ENCODE assay signal across 18 mouse cellular contexts in genomic region chr17:87237826-87238225, GRCm38 (mm10). TPM values are rescaled to one million over a fixed set of nuclear protein-coding genes. Genes with fewer than 3 reads are reported as not detected.
A peak's percentile ranks its signal among the peaks of the same experiment; 100 is the strongest.
DNase-seq lines count a peak whose midpoint lies in the region; ATAC-seq and TF ChIP-seq lines count a peak whose summit lies in the region.
"Had no signal": no experiment of that assay in that cellular context is flagged by ENCODE, and none has a peak within 500 bp of the region (broad histone marks: within the 10 kb centered on the region; RNA-seq: fewer than 3 reads in every experiment).

No protein-coding gene starts in this region.

- WGBS in hindbrain, embryonic 10.5 days: 75% methylated on average over 11 of the region's 11 CpGs
- 88% methylated on average over 11 of the region's 11 CpGs for WGBS in hindbrain, postnatal 0 days
- WGBS in neural tube, embryonic 15.5 days: 86% methylated on average over 11 of the region's 11 CpGs
- WGBS in forebrain, embryonic 15.5 days: 88% methylated on average over 11 of the region's 11 CpGs

- TF ChIP-seq CTCF in hindbrain, postnatal 0 days (IDR thresholded peaks at IDR 0.05; ENCODE audit: low read depth): no peak

- H3K27ac ChIP-seq in hindbrain, embryonic 10.5 days: no peak overlapping the region
- no peak overlapping the region for H3K27ac ChIP-seq in hindbrain, postnatal 0 days
- 0 out of 2 replicates have a peak overlapping the region, but pooled peaks have one; percentile 43 for H3K27ac ChIP-seq in neural tube, embryonic 15.5 days (replicated peaks)
- H3K27ac ChIP-seq in forebrain, embryonic 15.5 days (replicated peaks): no peak overlapping the region
- H3K27ac ChIP-seq: embryonic facial prominence, embryonic 15.5 days; kidney, embryonic 15.5 days had no signal

- peaks cover 4% of the 10 kb centered on the region; the same call in 1 of the 2 replicates for H3K9me3 ChIP-seq in hindbrain, embryonic 10.5 days
- no peaks in the 10 kb centered on the region for H3K9me3 ChIP-seq in hindbrain, postnatal 0 days (ENCODE audit: low read length)
- H3K9me3 ChIP-seq in neural tube, embryonic 15.5 days (replicated peaks): no peaks in the 10 kb centered on the region
- H3K9me3 ChIP-seq in forebrain, embryonic 15.5 days: 0 out of 2 replicates have a peak, but pooled peaks cover 2% of the 10 kb centered on the region
- H3K9me3 ChIP-seq: embryonic facial prominence, embryonic 15.5 days had no signal

- no peak for ATAC-seq in hindbrain, postnatal 0 days
- no peak for ATAC-seq in neural tube, embryonic 15.5 days (ENCODE audit: low FRiP score)
- ATAC-seq in forebrain, embryonic 15.5 days (replicated peaks): no peak

- intact Hi-C loops in left cerebral cortex, postnatal 36 days (cut with DNase I): no loop called here

- peak; percentile 28 for DNase-seq in hindbrain, embryonic 10.5 days (ENCODE audit: low spot score)
- no peak for DNase-seq in hindbrain, postnatal 0 days (ENCODE audit: low spot score)
- peak; percentile 6 for DNase-seq in urinary bladder, adult 2 months (ENCODE audit: low spot score)
- DNase-seq in urinary bladder, postnatal 14 days (ENCODE audit: low spot score): no peak
- DNase-seq in forelimb bud, embryonic 11.5 days (ENCODE audit: low read depth, low spot score): peak; percentile 85
- DNase-seq in left cerebral cortex, postnatal 36 days (ENCODE audit: low spot score in 2 of 2): no peak
- DNase-seq: adrenal gland, adult 2 months; cerebellum, adult 2 months; cerebellum, postnatal 36 days; heart, postnatal 14 days; thymus, postnatal 14 days had no signal

- no peak overlapping the region for H3K9ac ChIP-seq in hindbrain, postnatal 0 days (replicated peaks; ENCODE audit: low read length)
- H3K9ac ChIP-seq in neural tube, embryonic 15.5 days (replicated peaks): no peak overlapping the region
- H3K9ac ChIP-seq in forebrain, embryonic 15.5 days (replicated peaks): no peak overlapping the region
- H3K9ac ChIP-seq: embryonic facial prominence, embryonic 15.5 days; hindbrain, embryonic 15.5 days; kidney, embryonic 15.5 days; lung, embryonic 14.5 days; midbrain, embryonic 13.5 days had no signal

- H3K27me3 ChIP-seq in hindbrain, embryonic 10.5 days (ENCODE audit: insufficient read depth, poor library complexity, severe bottlenecking): no peaks in the 10 kb centered on the region
- H3K27me3 ChIP-seq in hindbrain, postnatal 0 days (ENCODE audit: insufficient read depth, low read length): no peaks in the 10 kb centered on the region
- H3K27me3 ChIP-seq in neural tube, embryonic 15.5 days (replicated peaks): no peaks in the 10 kb centered on the region
- H3K27me3 ChIP-seq in forebrain, embryonic 15.5 days: no peaks in the 10 kb centered on the region
- H3K27me3 ChIP-seq: embryonic facial prominence, embryonic 15.5 days; hindbrain, embryonic 15.5 days; kidney, embryonic 15.5 days; midbrain, embryonic 13.5 days had no signal

- H3K4me2 ChIP-seq in hindbrain, postnatal 0 days (ENCODE audit: low read depth, low read length): no peak overlapping the region
- no peak overlapping the region for H3K4me2 ChIP-seq in neural tube, embryonic 15.5 days
- no peak overlapping the region for H3K4me2 ChIP-seq in forebrain, embryonic 15.5 days (replicated peaks)
- H3K4me2 ChIP-seq: embryonic facial prominence, embryonic 15.5 days; hindbrain, embryonic 15.5 days; kidney, embryonic 15.5 days; lung, embryonic 14.5 days; midbrain, embryonic 13.5 days had no signal

- H3K4me3 ChIP-seq in hindbrain, embryonic 10.5 days: no peak overlapping the region
- H3K4me3 ChIP-seq in hindbrain, postnatal 0 days (ENCODE audit: low read length): no peak overlapping the region
- H3K4me3 ChIP-seq in neural tube, embryonic 15.5 days (replicated peaks): no peak overlapping the region
- no peak overlapping the region for H3K4me3 ChIP-seq in forebrain, embryonic 15.5 days
- H3K4me3 ChIP-seq: embryonic facial prominence, embryonic 15.5 days; hindbrain, embryonic 15.5 days; kidney, embryonic 15.5 days; midbrain, embryonic 13.5 days had no signal

- H3K36me3 ChIP-seq in hindbrain, embryonic 10.5 days: no peaks in the 10 kb centered on the region
- no peaks in the 10 kb centered on the region for H3K36me3 ChIP-seq in hindbrain, postnatal 0 days (ENCODE audit: insufficient read depth, low read length)
- H3K36me3 ChIP-seq in neural tube, embryonic 15.5 days: no peaks in the 10 kb centered on the region
- H3K36me3 ChIP-seq in forebrain, embryonic 15.5 days: no peaks in the 10 kb centered on the region
- H3K36me3 ChIP-seq: embryonic facial prominence, embryonic 15.5 days; hindbrain, embryonic 15.5 days; kidney, embryonic 15.5 days; midbrain, embryonic 13.5 days had no signal

- H3K4me1 ChIP-seq in hindbrain, embryonic 10.5 days (replicated peaks): peaks cover 15% of the 10 kb centered on the region
- H3K4me1 ChIP-seq in hindbrain, postnatal 0 days (ENCODE audit: insufficient read depth, low read length): peaks cover 5% of the 10 kb centered on the region; the same call in 1 of the 2 replicates
- peaks cover 11% of the 10 kb centered on the region for H3K4me1 ChIP-seq in neural tube, embryonic 15.5 days
- H3K4me1 ChIP-seq in forebrain, embryonic 15.5 days: 0 out of 2 replicates have a peak, but pooled peaks cover 5% of the 10 kb centered on the region

RNA-seq across cellular contexts. Expression of gene Mcfd2, which starts 27.9 kb away (rescaled TPM):
- 70.1 and 73.3 TPM in 2 replicates for polyA plus RNA-seq in hindbrain, embryonic 10.5 days (2016; fragmentation: Nextera tagmentation; extraction: Ambion mirVana)
- total RNA-seq in hindbrain, postnatal 0 days (2014; rRNA removed): 34.6 and 36.5 TPM in 2 replicates
- 40.4 and 41.0 TPM in 2 replicates for polyA plus RNA-seq in hindbrain, postnatal 0 days (2015; fragmentation: Nextera tagmentation; extraction: Ambion mirVana)
- polyA plus RNA-seq in urinary bladder, adult 2 months (2012; rRNA removed): 81.4 and 89.1 TPM in 2 replicates
- 45.3 and 57.3 TPM in 2 replicates for polyA plus RNA-seq in neural tube, embryonic 15.5 days (2015; fragmentation: Nextera tagmentation; extraction: Ambion mirVana)
- polyA plus RNA-seq in forebrain, embryonic 15.5 days (2015; fragmentation: Nextera tagmentation; extraction: Ambion mirVana): 53.3 and 53.8 TPM in 2 replicates
- 10 to 100 TPM; 50.3 to 55.8 TPM for total RNA-seq in left cerebral cortex, postnatal 36 days (2021)

RNA-seq across cellular contexts. Expression of gene Ttc7, which starts 44.9 kb away (rescaled TPM):
- polyA plus RNA-seq in hindbrain, embryonic 10.5 days (2016; fragmentation: Nextera tagmentation; extraction: Ambion mirVana): 4.7 and 4.8 TPM in 2 replicates
- 9.9 and 10.9 TPM in 2 replicates for total RNA-seq in hindbrain, postnatal 0 days (2014; rRNA removed)
- 9.0 and 13.3 TPM in 2 replicates for polyA plus RNA-seq in hindbrain, postnatal 0 days (2015; fragmentation: Nextera tagmentation; extraction: Ambion mirVana)
- polyA plus RNA-seq in urinary bladder, adult 2 months (2012; rRNA removed): 14.6 and 20.5 TPM in 2 replicates
- 7.2 and 12.0 TPM in 2 replicates for polyA plus RNA-seq in neural tube, embryonic 15.5 days (2015; fragmentation: Nextera tagmentation; extraction: Ambion mirVana)
- polyA plus RNA-seq in forebrain, embryonic 15.5 days (2015; fragmentation: Nextera tagmentation; extraction: Ambion mirVana): 4.5 and 4.8 TPM in 2 replicates
- 10 to 100 TPM; 13.1 to 14.7 TPM for total RNA-seq in left cerebral cortex, postnatal 36 days (2021)

Comparison
In these comparisons a context has a peak if more than half of its experiments do, and no peak if none do; other contexts are left out.
1. DNase-seq: peak in hindbrain, embryonic 10.5 days (single experiment), urinary bladder, adult 2 months (single experiment) and forelimb bud, embryonic 11.5 days (single experiment); none in hindbrain, postnatal 0 days (single experiment), urinary bladder, postnatal 14 days (single experiment) and left cerebral cortex, postnatal 36 days (0 of 2).